Mouse (Mus musculus) midbrain, embryonic 14.5 days (tissue): ENCODE measurements around the gene Focad. TPM values are rescaled to one million over a fixed set of nuclear protein-coding genes. Genes with fewer than 3 reads are reported as not detected.

Experiments used
- ATAC-seq: fragments of 200-750 bp; cut with Nextera tagmentation; 2 replicates; pipeline ENCODE4 v1.8.0; 2017; ENCODE audit warnings: moderate number of reproducible peaks, moderate library complexity; ENCODE audit not compliant: low FRiP score, low TSS enrichment
- DNase-seq: peaks from one replicate; pipeline ENCODE4 v3.0.0-alpha.2; 2015
- H3K27ac ChIP-seq: fragments of 300-500 bp; sonication (generic); replicated peaks from 2 replicates; pipeline ENCODE4 v1.5.1; 2014; ENCODE audit warnings: mild to moderate bottlenecking, low read depth, low read length, moderate library complexity
- H3K27me3 ChIP-seq: fragments of 300-500 bp; sonication (generic); 2 replicates; pipeline ENCODE4 v1.6.1; 2014; ENCODE audit warnings: low read length, control low read depth, mixed read lengths; ENCODE audit not compliant: control insufficient read depth, insufficient read depth
- H3K36me3 ChIP-seq: fragments of 300-500 bp; sonication (generic); 2 replicates; pipeline ENCODE4 v1.6.1; 2014; ENCODE audit warnings: low read length, control low read depth; ENCODE audit not compliant: control insufficient read depth, insufficient read depth
- H3K4me1 ChIP-seq: fragments of 300-500 bp; sonication (generic); 2 replicates; pipeline ENCODE4 v1.6.1; 2014; ENCODE audit warnings: mild to moderate bottlenecking, antibody characterized with exemption, low read length, control low read depth; ENCODE audit not compliant: control insufficient read depth, insufficient read depth
- H3K4me2 ChIP-seq: fragments of 300-500 bp; sonication (generic); 2 replicates; pipeline ENCODE4 v1.6.1; 2014; ENCODE audit warnings: mild to moderate bottlenecking, low read length, moderate library complexity
- H3K4me3 ChIP-seq: fragments of 300-500 bp; sonication (generic); replicated peaks from 2 replicates; pipeline ENCODE4 v1.5.1; 2014; ENCODE audit warnings: low read depth, low read length
- H3K9ac ChIP-seq: fragments of 300-500 bp; sonication (generic); replicated peaks from 2 replicates; pipeline ENCODE4 v1.6.1; 2014; ENCODE audit warnings: mild to moderate bottlenecking, low read length, moderate library complexity
- H3K9me3 ChIP-seq: fragments of 300-500 bp; sonication (generic); 2 replicates; pipeline ENCODE4 v1.6.1; 2016; ENCODE audit warnings: low read length, control low read depth, mixed read lengths; ENCODE audit not compliant: control insufficient read depth
- WGBS: fragments of 180-500 bp; shearing (Covaris S2); extraction: QIAGEN DNeasy Blood & Tissue Kit; methylation state at CpG from one replicate; pipeline ENCODE4 v1.1.7; 2014; 5-methylcytosine and 5-hydroxymethylcytosine counted together
- polyA plus RNA-seq: library from polyadenylated mRNA; unstranded; fragments of >200 nt; fragmentation: Nextera tagmentation; extraction: Ambion mirVana; gene quantifications from 2 replicates; pipeline ENCODE4 v1.2.1, GENCODE M21; 2014

The Focad gene
- polyA plus RNA-seq, 1 experiment from 2014 or later, result 17.3 TPM

GRCm38 (mm10) chr4:88295537-88295936 is 201.1 kb downstream of the Focad start:
- no peak overlapping the region for H3K27ac ChIP-seq
- DNase-seq (peak; percentile 14), ATAC-seq (no peak)
- no peak overlapping the region for H3K4me3 ChIP-seq
- H3K27me3 ChIP-seq, result no peaks in the 10 kb centered on the region
- H3K4me2 ChIP-seq, result no peak overlapping the region
- WGBS, result 73% methylated on average over 6 of the region's 6 CpGs
- H3K36me3 ChIP-seq, result no peaks in the 10 kb centered on the region
- H3K9ac ChIP-seq, result no peak overlapping the region
- H3K9me3 ChIP-seq, result no peaks in the 10 kb centered on the region
- H3K4me1 ChIP-seq, result no peaks in the 10 kb centered on the region

- DNase-seq, result no peak
- H3K9ac ChIP-seq, result no peak overlapping the region
- no peak for ATAC-seq
- peaks cover 6% of the 10 kb centered on the region; the same call in 1 of the 2 replicates for H3K4me1 ChIP-seq
- H3K4me3 ChIP-seq, result no peak overlapping the region
- no peak overlapping the region for H3K4me2 ChIP-seq
- H3K27me3 ChIP-seq, result no peaks in the 10 kb centered on the region
- 81% methylated on average over 3 of the region's 3 CpGs for WGBS
- H3K36me3 ChIP-seq, result no peaks in the 10 kb centered on the region
- H3K27ac ChIP-seq, result no peak overlapping the region
- H3K9me3 ChIP-seq, result no peaks in the 10 kb centered on the region
Measured at GRCm38 (mm10) chr4:88299551-88299950, 205.1 kb downstream of the Focad start.

- 73% methylated on average over 6 of the region's 6 CpGs for WGBS
- Histone ChIP-seq H3K4me3 (no peak overlapping the region), H3K4me2 (no peak overlapping the region), H3K4me1 (peaks cover 6% of the 10 kb centered on the region; the same call in 1 of the 2 replicates), H3K27me3 (no peaks in the 10 kb centered on the region), H3K9me3 (no peaks in the 10 kb centered on the region), H3K9ac (no peak overlapping the region), H3K36me3 (no peaks in the 10 kb centered on the region), H3K27ac (no peak overlapping the region)
- DNase-seq (peak; percentile 20), ATAC-seq (no peak)
Measured at GRCm38 (mm10) chr4:88300832-88301621, 206.6 kb downstream of the Focad start.

- Histone ChIP-seq H3K27me3 (no peaks in the 10 kb centered on the region), H3K4me3 (no peak overlapping the region), H3K4me2 (no peak overlapping the region), H3K9ac (no peak overlapping the region), H3K4me1 (peaks cover 6% of the 10 kb centered on the region; the same call in 1 of the 2 replicates), H3K9me3 (no peaks in the 10 kb centered on the region), H3K27ac (no peak overlapping the region), H3K36me3 (no peaks in the 10 kb centered on the region)
- DNase-seq, result peak; percentile 77
- no peak; the same call in 1 of the 2 replicates for ATAC-seq
Measured at GRCm38 (mm10) chr4:88302291-88302690, 207.9 kb downstream of the Focad start.

GRCm38 (mm10) chr4:88307691-88308090 is 213.3 kb downstream of the Focad start:
- ATAC-seq (no peak), DNase-seq (no peak)
- Histone ChIP-seq H3K36me3 (no peaks in the 10 kb centered on the region), H3K9me3 (no peaks in the 10 kb centered on the region), H3K9ac (no peak overlapping the region), H3K27me3 (no peaks in the 10 kb centered on the region), H3K4me2 (no peak overlapping the region), H3K4me3 (no peak overlapping the region), H3K4me1 (no peaks in the 10 kb centered on the region), H3K27ac (no peak overlapping the region)
- 93% methylated on average over 3 of the region's 3 CpGs for WGBS

GRCm38 (mm10) chr4:88308342-88309116 is 214.1 kb downstream of the Focad start:
- H3K9ac ChIP-seq, result no peak overlapping the region
- H3K4me3 ChIP-seq, result no peak overlapping the region
- no peak for DNase-seq
- H3K4me1 ChIP-seq, result no peaks in the 10 kb centered on the region
- no peaks in the 10 kb centered on the region for H3K9me3 ChIP-seq
- H3K4me2 ChIP-seq, result no peak overlapping the region
- ATAC-seq, result no peak
- H3K27me3 ChIP-seq, result no peaks in the 10 kb centered on the region
- H3K27ac ChIP-seq, result no peak overlapping the region
- 89% methylated on average over 10 of the region's 10 CpGs for WGBS
- no peaks in the 10 kb centered on the region for H3K36me3 ChIP-seq

GRCm38 (mm10) chr4:88309676-88310075 is 215.2 kb downstream of the Focad start:
- no peak overlapping the region for H3K4me2 ChIP-seq
- ATAC-seq (no peak; the same call in 1 of the 2 replicates), DNase-seq (peak; percentile 79)
- no peak overlapping the region for H3K9ac ChIP-seq
- H3K27ac ChIP-seq, result no peak overlapping the region
- H3K4me3 ChIP-seq, result no peak overlapping the region
- H3K27me3 ChIP-seq, result no peaks in the 10 kb centered on the region
- no peaks in the 10 kb centered on the region for H3K36me3 ChIP-seq
- WGBS, result 48% methylated on average over 2 of the region's 2 CpGs
- no peaks in the 10 kb centered on the region for H3K4me1 ChIP-seq
- no peaks in the 10 kb centered on the region for H3K9me3 ChIP-seq

GRCm38 (mm10) chr4:88314898-88315297 is 220.5 kb downstream of the Focad start:
- Histone ChIP-seq H3K4me1 (no peaks in the 10 kb centered on the region), H3K27me3 (no peaks in the 10 kb centered on the region), H3K9me3 (no peaks in the 10 kb centered on the region), H3K4me2 (no peak overlapping the region), H3K9ac (no peak overlapping the region), H3K27ac (no peak overlapping the region), H3K36me3 (no peaks in the 10 kb centered on the region), H3K4me3 (no peak overlapping the region)
- no peak for DNase-seq
- ATAC-seq, result no peak
- 81% methylated on average over 3 of the region's 3 CpGs for WGBS
